Mouse (Mus musculus): ENCODE measurements around the gene Wnk2.

Gene Wnk2

DNA sequence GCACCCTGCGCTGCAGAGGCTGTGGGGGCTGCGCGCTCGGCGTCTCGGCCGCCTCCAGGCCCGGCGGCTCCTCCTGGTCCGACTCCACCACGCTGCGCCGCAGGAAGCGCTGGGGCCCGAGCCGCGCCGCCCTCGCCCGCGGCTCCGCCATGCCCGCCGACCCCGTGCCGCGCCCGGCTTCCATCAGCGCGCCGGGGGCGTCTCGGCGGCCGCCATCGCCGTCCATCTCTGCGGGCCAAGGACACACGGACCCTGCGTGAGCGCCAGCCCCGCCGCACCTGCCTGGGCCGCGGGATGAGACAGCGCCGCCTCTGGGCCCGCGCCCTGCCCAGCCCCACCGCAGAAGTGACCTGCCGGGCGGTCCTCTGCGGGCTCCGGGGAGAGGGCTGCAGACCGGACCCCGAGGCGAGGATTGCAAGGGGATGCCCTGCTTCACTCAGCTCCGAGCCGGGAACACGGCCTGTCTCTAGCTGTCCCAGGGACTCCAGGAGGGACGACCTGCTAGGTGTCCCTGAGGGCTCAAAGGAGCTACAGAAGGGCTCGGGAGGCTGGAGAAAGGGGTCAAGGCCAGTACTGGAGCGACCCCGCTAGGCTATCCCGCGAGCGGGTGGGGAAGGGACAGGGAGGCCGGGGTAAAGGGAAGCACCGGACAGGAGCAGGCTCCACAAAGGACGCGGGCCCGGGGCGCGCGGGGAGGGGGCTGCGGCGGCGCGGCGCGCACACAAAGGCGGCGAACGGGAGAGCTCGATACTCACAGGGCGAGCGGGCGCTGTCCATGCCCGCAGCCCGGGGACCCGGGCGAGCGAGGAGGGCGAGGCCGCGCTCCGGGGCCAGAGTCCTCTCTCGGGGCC lies 582 bp downstream of the Wnk2 start:
- in situ Hi-C loops (cut with MboI; ENCODE audit: low pct_unique_long_range_greater_than_20kb in 1 of 2, low sequenced_read_pairs in 2 of 2, unreplicated experiment in 1 of 2) = no loop called here

DNA sequence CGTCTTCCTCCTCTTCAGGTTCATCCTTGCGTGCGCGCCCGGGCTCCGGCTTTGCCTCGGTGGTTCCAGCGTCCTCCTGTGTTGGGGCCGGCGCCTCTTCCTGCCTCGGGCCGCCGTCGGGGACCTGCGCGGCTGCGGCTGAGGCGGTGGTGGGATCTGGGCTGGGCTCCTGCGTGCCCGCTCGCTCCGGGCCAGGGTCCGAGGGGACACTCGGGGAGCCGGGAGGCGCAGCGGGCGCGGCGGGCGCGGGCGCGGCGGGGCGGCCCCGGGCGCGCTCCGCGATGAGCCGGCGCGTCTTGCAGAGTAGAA lies 1.2 kb downstream of the Wnk2 start:
- in situ Hi-C loops (cut with MboI; ENCODE audit: low pct_unique_long_range_greater_than_20kb in 1 of 2, low sequenced_read_pairs in 2 of 2, unreplicated experiment in 1 of 2) = no loop called here

DNA sequence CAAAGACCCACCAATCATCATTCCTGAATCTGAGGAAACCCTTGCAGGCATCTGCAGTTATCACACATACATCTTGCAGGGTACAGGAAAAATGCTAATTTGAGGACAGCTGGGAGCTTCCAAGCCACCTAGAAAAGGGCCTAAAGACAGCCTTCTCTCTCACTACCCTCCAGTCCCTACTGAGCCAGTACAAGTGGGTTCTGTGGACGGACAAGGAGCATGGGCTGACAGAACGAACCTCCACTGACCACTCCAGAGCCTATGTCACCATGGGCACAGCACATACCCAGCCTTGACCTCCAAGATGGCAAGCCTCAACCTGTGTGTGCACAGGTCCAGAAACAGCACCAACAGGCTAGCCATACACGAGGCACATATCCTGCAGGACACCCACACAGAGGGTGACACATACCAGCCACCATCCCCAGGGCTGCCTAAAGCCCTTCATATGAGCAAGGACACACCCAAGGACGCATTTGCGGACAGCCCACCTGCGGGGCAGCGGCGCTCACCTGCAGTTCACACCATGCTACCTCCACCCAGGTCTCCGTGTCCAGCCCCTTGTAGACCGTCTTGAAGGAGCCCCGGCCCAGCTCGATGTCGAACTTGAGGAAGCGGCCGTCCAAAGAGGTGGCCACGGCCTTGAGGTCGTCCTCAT lies 1.6 kb downstream of the Wnk2 start:
- in situ Hi-C loops (cut with MboI; ENCODE audit: low pct_unique_long_range_greater_than_20kb in 1 of 2, low sequenced_read_pairs in 2 of 2, unreplicated experiment in 1 of 2) = no loop called here

DNA sequence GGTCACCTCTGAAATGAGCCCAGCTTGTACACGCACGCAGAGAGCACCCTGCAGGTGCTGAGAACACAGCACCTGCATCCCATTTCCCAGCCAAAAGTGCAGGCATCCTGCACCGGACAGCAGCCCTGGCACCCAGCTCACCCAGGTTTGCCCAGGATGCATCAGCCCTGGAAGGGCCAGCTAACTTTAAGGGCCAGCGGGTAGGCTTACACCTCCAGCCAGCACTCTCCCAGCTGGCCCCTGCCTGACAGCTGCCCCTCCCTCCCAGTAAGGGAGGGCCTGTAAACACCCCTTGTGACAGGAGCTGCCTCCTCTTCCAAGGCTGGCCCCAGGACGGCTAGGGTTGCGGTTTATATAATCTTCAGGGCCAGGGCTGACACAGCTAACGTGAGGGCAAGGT lies 2.4 kb downstream of the Wnk2 start:
- in situ Hi-C loops (cut with MboI; ENCODE audit: low pct_unique_long_range_greater_than_20kb in 1 of 2, low sequenced_read_pairs in 2 of 2, unreplicated experiment in 1 of 2) = no loop called here

DNA sequence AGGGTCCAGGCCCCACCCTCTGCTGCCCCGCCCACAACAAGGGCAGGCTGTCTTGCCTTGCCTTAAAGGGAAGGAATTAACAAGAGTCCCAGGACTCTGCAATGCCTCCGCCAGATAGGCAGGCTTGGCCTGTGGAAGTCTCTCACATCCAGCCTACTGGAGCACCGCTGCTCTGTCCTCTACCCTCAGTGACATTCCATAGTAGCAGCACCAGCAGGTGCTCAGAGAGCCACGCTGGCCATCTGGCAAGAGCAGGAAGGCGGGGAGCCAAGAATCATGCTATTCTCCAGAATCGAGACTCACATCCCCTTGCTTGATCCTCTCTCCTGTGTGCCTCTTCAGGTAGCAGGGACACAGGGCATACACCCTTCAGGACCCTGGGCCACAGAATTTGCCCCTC lies 3.4 kb downstream of the Wnk2 start:
- in situ Hi-C loops (cut with MboI; ENCODE audit: low pct_unique_long_range_greater_than_20kb in 1 of 2, low sequenced_read_pairs in 2 of 2, unreplicated experiment in 1 of 2) = no loop called here

DNA sequence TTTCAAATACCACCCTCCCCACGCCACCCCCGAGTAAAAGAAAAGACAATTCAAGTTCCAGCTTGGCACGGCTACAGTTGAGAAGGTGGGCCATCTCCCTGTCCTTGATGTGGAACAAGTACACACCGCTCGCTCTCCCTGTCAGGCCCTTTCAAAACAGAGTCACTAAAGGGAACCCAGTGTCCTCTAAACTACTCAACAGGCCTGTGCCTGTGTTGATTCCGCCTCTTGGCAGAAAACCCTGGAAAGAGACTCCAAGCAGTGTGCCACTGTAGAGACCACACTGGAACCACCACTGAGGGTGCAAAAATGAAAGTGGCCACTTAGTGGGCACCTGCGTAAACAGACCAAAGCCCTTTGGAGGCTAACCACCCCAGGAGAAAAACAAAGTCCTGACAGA lies 4.5 kb downstream of the Wnk2 start:
- in situ Hi-C loops (cut with MboI; ENCODE audit: low pct_unique_long_range_greater_than_20kb in 1 of 2, low sequenced_read_pairs in 2 of 2, unreplicated experiment in 1 of 2) = no loop called here

DNA sequence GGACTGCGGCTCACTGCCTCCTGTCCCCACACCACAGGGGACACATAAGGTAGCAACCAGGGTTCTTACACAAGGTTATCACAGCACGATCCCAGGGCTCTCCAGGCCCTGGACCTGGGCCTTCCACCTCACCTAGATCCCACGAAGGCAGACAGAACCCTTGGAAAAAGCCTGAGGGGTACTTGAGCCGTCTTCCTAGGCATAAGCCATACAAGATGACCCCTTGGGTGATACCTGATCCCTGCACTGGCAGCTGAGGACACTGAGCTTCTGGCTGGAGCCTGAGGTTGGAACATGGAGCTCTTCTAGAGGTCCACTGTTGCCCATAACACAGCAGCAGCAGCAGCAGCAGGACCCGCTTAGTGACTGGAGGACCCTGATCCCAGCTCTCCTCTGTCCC lies 5.4 kb downstream of the Wnk2 start:
- in situ Hi-C loops (cut with MboI; ENCODE audit: low pct_unique_long_range_greater_than_20kb in 1 of 2, low sequenced_read_pairs in 2 of 2, unreplicated experiment in 1 of 2) = no loop called here

DNA sequence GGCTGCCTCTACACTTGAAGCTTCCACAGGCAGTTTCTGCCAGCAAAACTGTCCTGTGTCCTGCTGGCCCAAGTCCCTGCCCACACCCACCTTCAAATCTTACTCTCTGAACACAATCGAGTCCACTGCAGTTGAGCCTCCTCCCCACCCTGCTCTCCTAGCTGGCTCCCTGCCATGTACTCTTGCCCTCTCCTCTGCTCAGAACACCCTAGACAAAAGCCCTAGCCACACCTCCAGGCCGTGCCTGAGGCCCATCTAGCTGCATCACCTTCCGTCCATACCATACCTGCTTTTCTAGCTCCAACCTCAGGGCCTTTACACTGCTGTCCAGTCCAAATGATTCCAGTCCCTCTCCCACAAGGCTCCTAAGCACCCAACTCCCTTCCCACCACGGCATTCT lies 7.2 kb downstream of the Wnk2 start:
- in situ Hi-C loops (cut with MboI; ENCODE audit: low pct_unique_long_range_greater_than_20kb in 1 of 2, low sequenced_read_pairs in 2 of 2, unreplicated experiment in 1 of 2) = no loop called here

DNA sequence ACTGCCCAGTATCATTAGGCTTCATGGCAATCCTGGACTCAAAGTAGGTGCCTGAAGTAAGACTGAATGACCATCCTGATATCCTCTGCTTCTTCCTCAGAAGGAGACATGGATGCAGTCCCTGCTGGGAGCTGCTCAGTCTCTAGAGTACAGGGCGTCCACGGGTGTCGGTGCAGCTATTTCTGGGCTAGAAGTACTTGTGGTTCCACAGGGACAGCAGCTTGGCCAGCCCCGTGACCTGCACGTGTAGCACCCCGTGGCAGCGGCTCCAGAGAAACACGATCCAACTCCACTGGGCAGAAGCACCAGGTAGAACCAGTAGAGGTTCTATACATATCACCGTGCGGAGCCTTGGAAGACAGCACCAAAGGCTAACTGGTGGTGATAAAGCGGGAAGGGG lies 13.3 kb downstream of the Wnk2 start:
- in situ Hi-C loops (cut with MboI; ENCODE audit: low pct_unique_long_range_greater_than_20kb in 1 of 2, low sequenced_read_pairs in 2 of 2, unreplicated experiment in 1 of 2) = no loop called here

DNA sequence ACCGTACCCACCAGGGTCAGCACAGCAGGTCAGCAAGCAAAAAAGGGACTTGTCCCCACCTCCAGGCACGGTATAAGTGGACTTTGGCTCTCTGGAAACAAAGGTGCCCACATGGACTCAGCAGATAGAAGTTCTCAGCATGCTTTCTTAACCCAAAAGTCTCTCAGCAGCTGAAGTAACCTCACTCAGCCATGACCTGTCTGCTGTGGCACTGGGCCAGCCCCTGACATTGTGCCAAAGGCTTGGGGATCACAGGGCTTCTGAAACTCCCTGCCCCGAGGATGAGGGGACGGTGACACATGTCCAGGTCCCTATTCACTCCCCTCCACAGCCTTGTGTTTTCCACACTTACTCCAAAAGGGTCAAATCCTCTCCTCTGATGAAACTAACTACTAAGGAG lies 14.7 kb downstream of the Wnk2 start:
- in situ Hi-C loops (cut with MboI; ENCODE audit: low pct_unique_long_range_greater_than_20kb in 1 of 2, low sequenced_read_pairs in 2 of 2, unreplicated experiment in 1 of 2) = no loop called here

DNA sequence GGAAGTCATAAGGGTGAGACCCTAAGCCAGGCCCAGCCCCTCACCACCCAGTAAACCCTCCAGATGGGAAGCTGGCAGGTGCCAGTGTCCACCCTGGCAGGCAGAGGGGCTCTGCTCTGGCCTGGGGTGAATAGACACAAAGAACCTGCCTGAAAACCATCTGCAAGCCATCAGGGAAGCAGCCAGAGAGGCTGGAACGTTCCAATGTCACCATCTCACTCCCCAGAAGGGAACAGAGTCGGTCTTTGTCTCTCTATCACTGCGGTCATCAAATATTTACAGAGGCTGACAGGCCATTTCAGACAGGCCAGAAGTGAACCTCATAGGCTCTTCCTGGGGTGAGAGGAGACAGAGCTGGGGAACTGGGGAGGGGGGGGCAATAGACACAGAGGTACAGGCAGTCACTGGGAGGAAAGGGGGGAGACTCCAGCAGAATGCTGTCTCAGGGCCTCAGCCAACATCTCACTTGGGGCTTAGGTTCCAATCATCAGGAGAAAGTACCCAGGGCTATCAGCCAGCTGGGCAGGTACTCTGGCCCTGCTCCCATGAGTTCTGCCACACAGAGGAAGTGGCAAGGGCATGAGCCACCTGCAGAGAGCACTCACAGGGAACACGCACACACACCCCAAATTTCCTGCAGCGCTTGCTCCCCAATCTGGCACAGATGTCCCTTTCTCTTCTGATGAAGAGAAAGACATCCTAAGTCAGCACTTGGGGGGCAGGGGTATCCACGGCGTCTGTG lies 15.7 kb downstream of the Wnk2 start:
- in situ Hi-C loops (cut with MboI; ENCODE audit: low pct_unique_long_range_greater_than_20kb in 1 of 2, low sequenced_read_pairs in 2 of 2, unreplicated experiment in 1 of 2) = no loop called here

DNA sequence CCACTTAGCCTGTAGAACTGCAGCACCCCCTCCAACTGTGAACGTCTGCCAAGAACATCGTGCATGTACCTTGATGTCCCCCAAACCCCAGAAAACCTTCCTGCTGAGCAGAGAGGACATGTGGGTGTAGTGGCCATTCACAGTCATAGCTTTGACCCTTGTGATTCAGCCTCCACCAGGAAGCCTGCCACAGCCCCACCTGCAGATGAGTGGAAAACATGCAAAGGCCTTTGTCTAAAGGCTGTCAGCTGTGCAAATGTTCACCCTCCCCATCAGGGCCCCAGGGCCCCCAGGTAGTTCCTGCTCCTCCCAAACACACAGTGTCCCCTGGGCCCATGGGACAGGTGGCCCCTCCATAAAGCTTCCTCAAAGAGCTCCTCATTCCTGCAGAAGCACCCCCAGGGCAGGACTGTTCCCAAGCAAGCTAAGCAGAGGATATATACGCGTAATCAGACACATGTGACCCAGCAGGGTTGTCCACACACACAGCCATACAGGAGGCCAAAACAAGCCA lies 16.4 kb downstream of the Wnk2 start:
- in situ Hi-C loops (cut with MboI; ENCODE audit: low pct_unique_long_range_greater_than_20kb in 1 of 2, low sequenced_read_pairs in 2 of 2, unreplicated experiment in 1 of 2) = no loop called here

DNA sequence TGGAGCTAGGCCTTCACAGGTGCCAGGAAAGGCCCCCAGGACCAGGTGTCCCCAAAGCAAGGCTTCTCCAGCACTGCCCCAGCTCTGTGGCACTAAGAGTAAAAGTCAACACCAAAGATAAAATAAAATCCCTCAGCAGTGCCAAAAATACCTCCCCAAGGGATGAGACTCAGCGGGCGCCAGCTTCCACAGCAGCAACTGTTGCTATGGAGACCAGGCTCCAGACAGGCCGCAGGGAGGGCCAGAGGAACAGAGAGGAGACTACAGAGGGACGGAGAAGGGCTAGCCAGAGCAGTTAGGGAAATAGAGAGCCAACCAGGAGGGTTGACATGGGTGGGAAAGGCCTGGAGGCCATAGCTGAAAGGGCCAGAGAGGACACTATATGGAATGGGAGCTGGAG lies 18.0 kb downstream of the Wnk2 start:
- in situ Hi-C loops (cut with MboI; ENCODE audit: low pct_unique_long_range_greater_than_20kb in 1 of 2, low sequenced_read_pairs in 2 of 2, unreplicated experiment in 1 of 2) = no loop called here

DNA sequence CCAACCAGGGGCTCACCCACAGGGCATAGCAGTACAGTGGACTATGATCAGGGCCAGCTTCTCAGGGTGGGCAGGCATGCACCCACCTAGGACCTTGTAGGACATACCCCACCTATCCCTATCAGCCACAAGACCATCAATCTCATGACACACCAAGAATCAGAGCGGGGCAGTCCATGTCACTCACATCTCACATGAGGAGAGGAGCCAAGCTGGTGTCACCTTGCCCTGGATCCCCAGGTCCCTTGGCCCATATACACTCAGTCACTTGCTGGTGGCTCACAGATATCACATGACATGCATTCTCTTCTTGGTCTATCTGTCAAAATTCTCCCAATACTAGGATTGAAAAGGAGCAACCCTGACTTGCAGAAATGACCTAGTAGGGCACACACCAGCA lies 18.7 kb downstream of the Wnk2 start:
- in situ Hi-C loops (cut with MboI; ENCODE audit: low pct_unique_long_range_greater_than_20kb in 1 of 2, low sequenced_read_pairs in 2 of 2, unreplicated experiment in 1 of 2) = no loop called here

DNA sequence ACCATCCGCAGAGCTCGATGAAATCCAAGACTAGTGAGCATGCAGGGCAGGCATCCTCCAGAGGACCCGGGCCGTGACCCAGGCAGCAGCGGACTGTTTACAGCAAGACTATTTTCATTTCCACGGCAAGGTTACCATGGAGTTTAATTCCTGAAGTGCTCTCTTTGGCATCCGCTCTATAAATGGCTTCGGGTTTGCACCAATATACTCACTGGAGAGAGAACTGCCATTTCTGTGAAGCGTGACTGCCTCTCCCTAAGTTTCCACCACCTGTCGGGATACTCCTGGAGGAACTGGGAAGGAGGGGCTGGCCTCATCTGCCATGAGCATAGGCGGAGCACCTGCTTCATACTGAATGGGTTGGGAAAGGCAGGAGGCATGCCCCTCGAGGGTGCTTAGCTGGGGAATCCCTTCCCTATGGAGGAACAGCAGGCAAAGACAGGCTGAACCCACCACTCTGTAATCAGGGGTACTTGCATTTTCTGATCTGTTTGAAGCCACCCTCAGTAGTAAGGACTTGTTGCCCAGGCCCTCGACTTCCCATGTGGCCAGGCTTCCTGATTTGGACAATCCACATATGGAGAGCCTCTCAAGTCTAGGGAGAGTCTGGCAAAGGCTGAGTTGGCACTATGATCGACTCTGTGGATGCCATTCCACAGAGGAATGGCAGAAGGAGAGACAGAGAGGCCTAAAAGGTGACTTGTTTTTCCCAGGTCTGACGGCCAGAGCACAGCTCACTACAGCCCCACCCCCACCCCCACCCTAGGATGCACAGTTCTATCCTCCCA lies 19.8 kb downstream of the Wnk2 start:
- in situ Hi-C loops (cut with MboI; ENCODE audit: low pct_unique_long_range_greater_than_20kb in 1 of 2, low sequenced_read_pairs in 2 of 2, unreplicated experiment in 1 of 2) = no loop called here

DNA sequence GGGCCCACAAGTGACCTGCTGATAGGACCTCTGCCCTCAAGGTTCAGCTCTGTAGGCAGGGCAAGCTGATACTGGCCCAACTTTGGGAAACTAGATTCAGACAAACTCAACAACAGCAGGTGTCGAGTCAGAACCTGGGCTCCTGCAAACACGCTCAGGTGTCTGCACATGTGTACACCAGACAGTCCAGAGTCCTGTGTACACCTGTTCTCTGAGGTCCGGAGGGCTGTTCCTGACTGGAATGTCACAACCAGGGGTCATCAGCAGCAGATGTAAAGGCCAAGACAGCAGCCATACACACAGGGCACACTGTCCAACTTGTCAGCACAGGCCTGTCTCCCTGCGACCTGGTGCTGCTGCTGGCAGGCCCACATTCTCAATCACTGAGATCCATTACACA lies 25.7 kb downstream of the Wnk2 start:
- in situ Hi-C loops (cut with MboI; ENCODE audit: low pct_unique_long_range_greater_than_20kb in 1 of 2, low sequenced_read_pairs in 2 of 2, unreplicated experiment in 1 of 2) = no loop called here

DNA sequence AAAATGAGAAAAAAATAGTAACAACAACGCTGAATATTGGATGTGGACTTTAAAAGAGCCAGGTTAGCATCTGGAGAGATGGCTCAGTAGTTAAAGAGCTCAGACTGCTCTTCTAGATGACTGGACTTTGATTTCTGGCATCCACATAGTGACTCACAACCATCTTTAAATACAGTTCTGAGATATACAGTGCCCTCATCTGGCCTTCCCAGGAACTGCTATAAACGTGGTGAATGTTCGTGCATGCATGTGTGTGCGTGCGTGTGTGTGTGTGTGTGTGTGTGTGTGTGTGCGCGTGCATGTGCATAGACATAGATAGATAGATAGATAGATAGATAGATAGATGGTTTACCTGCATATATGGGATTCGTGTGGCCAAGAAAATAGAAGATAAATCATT lies 30.3 kb downstream of the Wnk2 start:
- in situ Hi-C loops (cut with MboI; ENCODE audit: low pct_unique_long_range_greater_than_20kb in 1 of 2, low sequenced_read_pairs in 2 of 2, unreplicated experiment in 1 of 2) = no loop called here

DNA sequence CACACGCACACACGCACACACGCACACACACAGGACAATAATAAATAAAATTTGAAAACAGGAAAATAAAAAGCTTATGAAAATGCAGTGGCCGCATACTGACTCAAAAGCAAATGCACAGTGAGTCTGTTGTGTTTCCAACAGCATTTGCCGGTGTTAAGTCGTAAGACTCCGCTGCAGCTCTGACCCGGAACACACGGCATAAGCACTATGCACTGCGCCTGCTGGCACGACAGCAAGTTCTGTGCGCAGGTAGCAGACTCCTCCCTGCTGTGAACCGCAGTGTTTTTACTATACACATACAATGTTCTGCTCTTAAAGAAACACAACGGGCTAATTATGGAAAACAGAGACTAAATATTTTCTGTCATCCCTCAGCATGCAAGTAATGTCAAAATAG lies 32.9 kb downstream of the Wnk2 start:
- in situ Hi-C loops (cut with MboI; ENCODE audit: low pct_unique_long_range_greater_than_20kb in 1 of 2, low sequenced_read_pairs in 2 of 2, unreplicated experiment in 1 of 2) = no loop called here

DNA sequence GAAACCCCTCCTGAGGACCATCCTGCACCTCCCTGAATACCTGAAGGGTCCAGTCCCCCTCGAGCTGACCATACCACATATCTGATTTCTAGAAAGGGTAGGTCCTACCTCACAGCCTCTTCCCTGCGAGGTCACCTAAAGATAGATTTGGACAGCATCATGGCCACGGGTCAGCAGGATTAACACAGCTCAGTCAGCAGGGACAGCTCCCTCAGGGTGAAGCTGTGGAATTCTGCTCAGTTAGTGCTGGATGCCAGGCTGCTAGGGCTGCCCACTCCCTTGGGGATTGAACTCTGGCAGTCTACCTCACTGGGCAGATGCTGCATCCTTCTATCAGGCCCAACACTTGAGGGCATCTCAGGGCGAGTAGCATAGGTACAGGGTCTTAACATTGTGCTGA lies 33.7 kb downstream of the Wnk2 start:
- in situ Hi-C loops (cut with MboI; ENCODE audit: low pct_unique_long_range_greater_than_20kb in 1 of 2, low sequenced_read_pairs in 2 of 2, unreplicated experiment in 1 of 2) = no loop called here

Measured in mouse embryonic stem cell (cell line).